Mouse (Mus musculus) liver, adult 2 months (tissue): ENCODE data around the gene Actc1.

Experiments used
- CTCF ChIP-seq: fragments of 200-500 bp; IDR thresholded peaks from 2 replicates; pipeline ENCODE4 v1.5.1; 2011; ENCODE audit warnings: low read depth, low read length, control low read depth
- POLR2A ChIP-seq: fragments of 200-500 bp; IDR thresholded peaks from 2 replicates; pipeline ENCODE4 v1.6.1; 2011; ENCODE audit warnings: low read length, control low read depth; ENCODE audit not compliant: insufficient read depth; ENCODE audit errors: extremely low read depth

GRCm38 (mm10) chr2:114093577-114093976, 40.2 kb upstream of the Actc1 start:
- TF ChIP-seq CTCF (no peak), POLR2A (no peak)
